Mouse (Mus musculus) T-helper 17 cell (primary cell): ENCODE measurements at regions not wholly inside any gene's neighbourhood (a gene's known extent, or its start where the extent isn't known, plus 50 kb on each side); places are given as distances from the start of the nearest gene placed in this dataset.

Experiments used
- in situ Hi-C, 2 experiments: fragments of 300-600 bp; cut with MboI, MseI; formaldehyde crosslinking; loops; 1 replicate in 1 of 2; 2 replicates in 1 of 2; pipeline ENCODE4 v1.15.1; 2025; ENCODE audit warnings: high pct_unique_total_duplicates in 2 of 2

- in situ Hi-C loops = no loop called here
Measured at GRCm38 (mm10) chr12:51501185-51501584, 92.0 kb upstream of the Coch start.

DNA sequence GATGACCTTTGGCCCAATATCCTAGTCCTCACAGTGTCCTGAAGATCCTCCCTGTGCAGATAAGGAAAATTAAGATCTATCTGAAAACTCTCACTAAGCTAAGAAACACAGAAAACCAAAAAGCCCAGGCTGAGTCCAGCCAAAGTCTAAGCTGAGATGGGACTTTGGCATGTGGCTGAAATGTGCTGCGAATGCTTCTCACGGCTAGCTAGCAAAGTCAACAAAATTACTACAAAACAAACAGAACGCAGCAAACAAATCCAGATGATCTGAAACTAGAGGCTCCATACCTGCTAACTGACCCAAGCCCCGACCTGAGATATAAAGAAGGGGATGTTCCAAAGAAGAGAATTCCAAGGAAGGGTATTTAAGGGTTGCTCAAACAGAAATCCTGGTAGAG is 90.4 kb upstream of the Coch start:
- in situ Hi-C loops = no loop called here

DNA sequence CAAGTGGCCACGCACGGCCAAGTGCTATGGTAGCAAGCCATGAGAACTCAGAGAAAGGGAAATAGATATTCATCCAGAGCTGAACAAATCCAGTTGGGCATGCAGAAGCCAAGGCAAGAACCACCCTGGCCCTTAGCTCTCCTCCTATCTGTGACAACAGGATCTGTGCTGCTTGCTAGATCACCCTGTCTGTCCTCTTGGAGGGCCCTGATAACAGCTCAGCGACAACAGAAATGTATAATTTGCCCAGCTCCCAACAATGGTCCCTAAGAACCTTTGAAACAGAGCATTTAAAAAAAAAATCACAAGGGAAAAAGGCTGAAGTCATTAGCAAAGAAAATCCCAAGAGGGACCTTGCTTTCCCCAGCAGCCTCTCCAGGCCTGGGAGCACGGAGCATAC is 89.4 kb upstream of the Coch start:
- in situ Hi-C loops = no loop called here

- in situ Hi-C loops = no loop called here
Measured at GRCm38 (mm10) chr12:51504581-51504980, 88.6 kb upstream of the Coch start.

DNA sequence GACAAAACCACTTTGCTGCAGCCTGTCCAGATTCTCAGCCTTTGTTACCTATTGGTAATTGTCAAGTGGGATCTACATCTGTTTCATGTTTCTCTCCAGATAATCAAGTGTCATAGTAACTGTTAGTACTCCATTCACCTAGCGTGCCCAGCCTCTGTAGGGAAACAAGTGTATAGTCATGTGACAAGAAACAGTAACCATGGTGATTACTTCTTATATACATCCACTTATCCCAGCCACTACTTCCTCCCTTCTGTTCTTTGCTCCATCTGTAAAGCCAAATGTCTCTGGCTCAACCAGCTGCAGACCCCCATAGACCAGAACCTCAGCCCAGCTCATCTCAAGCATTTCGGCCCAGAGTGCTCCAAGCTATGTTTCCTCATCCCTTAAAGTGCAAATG is 83.1 kb upstream of the Coch start:
- in situ Hi-C loops = no loop called here

- in situ Hi-C loops = no loop called here
Measured at GRCm38 (mm10) chr12:51516726-51517125, 76.4 kb upstream of the Coch start.

- in situ Hi-C loops = loop anchor here in 1 of 2 experiments (10.0 kb wide), 1 partner anchor 1127 kb away; no protein-coding TSS in a partner anchor
Measured at GRCm38 (mm10) chr12:51521610-51522120, 71.5 kb upstream of the Coch start.

DNA sequence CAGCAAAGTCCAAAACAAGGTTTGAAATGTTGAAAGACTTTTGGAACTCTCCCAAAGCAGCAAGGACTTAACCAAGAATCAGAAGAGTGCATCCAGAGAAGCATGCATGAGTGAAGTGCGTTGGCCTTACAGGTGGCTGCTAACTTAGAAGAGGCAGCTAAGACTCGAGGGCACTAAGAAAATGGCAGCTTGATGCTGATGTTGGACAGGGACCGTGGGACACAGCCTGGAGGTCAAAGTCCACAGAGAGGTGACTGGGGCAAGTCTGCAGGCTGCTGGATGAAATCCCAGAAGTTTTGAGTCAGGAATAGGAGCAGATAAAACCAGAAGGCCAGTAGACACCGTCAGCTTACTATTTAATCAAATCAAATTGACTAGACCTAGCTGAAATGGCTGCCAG is 69.3 kb upstream of the Coch start:
- in situ Hi-C loops = loop anchor here in 1 of 2 experiments (10.0 kb wide), 1 partner anchor 1129 kb away; no protein-coding TSS in a partner anchor

DNA sequence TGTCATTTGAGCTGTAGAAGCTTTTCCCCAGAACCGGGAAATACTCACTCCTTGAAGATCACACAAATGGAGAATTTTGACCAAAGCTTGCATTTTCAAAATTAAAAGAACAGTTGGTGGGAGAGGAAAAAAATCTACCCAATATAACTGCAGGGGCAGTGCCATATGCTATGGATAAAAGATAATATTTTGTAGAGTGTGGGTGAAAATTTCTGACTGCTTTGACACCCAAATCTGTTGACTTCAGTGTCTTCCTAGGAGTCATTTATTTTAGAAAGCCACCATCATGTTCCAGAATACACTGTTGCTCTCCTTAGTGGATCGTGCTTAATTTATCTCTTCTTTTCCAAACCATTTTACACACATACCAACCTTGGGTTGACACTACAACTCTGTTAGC is 65.3 kb upstream of the Coch start:
- in situ Hi-C loops = loop anchor here in 1 of 2 experiments (10.0 kb wide), 1 partner anchor 1133 kb away; no protein-coding TSS in a partner anchor

- in situ Hi-C loops = no loop called here
Measured at GRCm38 (mm10) chr12:51534606-51535005, 58.5 kb upstream of the Coch start.

DNA sequence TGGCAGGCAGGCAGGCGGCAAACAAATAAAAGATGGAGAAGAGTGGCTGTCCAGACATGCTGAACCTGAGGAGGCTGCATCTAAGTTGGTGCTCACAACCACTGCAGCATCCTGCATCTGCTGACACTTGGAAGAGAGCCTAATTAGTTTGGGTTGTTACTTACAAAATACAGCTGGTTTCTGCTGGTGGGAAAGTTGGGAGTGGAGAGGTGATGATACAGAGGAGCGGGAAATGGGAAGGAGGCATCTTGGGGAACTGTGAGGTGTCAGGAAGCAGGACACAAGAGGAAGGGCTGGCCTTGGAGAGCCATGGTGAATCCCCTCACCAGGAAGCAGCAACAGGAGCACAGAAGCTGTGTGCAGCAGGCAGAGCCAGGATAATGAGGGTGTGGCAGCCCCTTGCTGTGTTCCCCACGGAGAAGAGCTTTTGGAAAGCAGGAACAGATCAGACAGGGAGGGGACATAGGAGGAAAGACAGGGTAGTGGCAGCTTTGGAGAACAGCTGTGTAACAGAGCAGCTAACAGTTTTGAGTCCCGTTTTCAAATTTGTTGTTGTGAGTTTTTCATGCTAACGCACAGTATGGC is 58.0 kb upstream of the Coch start:
- in situ Hi-C loops = no loop called here
